Mouse (Mus musculus): ENCODE results near the gene Rimbp2.

GRCm38 (mm10) chr5:128806296-128806998 is 146.8 kb downstream of the Rimbp2 start:
- no peak for TF ChIP-seq CTCF (IDR thresholded peaks at IDR 0.05; ENCODE audit: control insufficient read depth, insufficient read depth, insufficient replicate concordance, low read depth, low read length)
- TF ChIP-seq POLR2A (IDR thresholded peaks at IDR 0.05; ENCODE audit: control insufficient read depth, low read depth, low read length), result no peak

All from testis, adult 2 months (tissue).